Mouse (Mus musculus) c-Kit-positive CD71-positive TER-119-positive erythroid progenitor cells, embryonic 14.5 days (primary cell): ENCODE measurements around the gene Gm17657.

Experiments used
- DNase-seq: peaks from one replicate; pipeline ENCODE4 v3.0.0-alpha.2; 2013; ENCODE audit warnings: low spot score

The Gm17657 gene

DNA sequence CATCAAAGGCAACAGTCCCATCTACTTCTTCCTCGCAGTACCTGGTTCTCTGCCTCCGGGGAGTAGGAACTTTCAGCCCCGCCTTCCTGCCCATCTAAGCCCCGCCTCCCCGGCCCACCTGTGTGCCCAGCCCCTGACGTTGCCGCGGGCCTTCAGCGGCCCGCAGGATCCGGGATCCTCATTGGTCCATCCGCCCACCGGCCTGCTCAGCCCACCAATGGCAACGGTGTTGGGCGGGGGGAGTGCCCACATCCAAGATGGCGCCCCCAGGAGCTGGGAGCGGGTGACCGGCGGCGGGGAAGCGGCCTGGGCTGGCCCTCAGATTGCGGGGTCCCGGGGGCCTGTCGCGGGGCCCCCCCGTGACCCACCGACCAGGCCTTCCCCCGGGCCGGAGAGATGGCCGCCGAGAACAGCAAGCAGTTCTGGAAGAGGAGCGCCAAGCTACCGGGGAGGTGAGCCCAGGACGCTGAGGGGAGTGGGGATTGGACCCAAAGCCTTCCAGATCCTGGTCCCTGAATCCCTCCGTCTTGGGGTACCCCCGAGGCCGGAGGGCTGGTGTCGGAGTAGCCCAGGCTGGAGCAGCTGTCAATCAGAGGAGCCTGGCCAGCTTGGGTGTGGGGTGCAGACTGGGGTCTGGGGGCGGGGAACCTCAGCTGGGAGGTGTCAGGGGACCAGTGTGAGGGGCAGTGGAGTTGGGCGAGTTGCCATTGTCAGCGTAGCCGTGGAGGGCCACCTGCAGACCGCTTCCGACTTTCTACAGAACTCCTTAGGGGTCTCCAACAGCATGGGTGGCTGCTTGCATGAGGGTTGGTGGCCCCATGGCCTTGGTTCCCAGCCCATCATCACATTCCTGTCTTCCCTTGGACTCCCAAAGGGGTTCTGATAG is at the start of gene Gm17657, which contains the start of gene Tbc1d22b:
Gm17657 (minus strand) TSS at position 96 of the 886 bp plus-strand sequence.
Tbc1d22b (plus strand) TSS at position 243 of the 886 bp plus-strand sequence.
- peak; percentile 91 for DNase-seq

GRCm38 (mm10) chr17:29599051-29599450 is 49.6 kb upstream of the Gm17657 start:
- DNase-seq = no peak

- DNase-seq = no peak
Observed at GRCm38 (mm10) chr17:29596771-29597132, 47.3 kb upstream of the Gm17657 start.

DNA sequence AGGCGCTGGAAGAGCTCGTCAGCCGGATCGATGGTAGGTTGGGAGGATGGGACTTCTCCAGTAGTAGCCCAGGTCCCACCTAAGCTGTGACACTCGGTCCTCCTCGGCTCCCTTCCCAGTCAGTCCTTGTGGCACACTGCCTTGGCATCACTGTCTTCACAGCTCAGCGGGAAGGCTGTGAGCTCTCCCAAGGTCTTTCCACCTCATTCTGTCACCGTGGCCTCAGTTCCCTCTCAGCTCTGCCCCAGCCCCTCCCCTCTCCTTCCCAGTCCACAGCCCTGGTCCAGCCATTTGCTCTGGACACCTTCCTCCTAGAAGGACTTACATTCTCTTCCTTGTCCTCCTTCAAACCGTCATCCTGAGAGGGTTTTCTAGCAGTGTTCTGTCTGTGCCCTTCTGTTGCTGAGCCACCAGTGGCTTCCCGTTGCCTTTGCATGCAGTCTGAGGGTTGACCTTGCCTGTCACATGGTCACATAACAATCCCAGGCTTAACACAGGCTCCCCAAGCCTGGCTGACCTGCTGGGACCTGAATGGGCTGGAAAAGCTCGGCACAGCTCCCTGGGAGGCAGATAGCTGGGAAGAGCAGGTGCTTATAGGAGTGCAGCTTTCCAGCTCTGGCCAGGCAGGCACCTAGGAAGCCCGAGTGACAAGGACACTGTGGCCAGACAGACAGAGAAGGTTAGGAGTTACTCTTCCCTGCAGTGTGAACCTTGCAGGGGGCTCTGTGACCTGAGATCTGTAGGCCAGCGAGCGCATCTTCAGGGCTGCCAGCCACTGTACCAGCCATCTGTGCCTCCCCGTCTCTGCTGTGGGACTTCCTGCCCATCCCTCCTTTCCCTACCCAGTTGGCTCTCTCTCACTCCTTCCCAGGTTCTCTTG is 46.7 kb upstream of the Gm17657 start:
- DNase-seq = no peak

GRCm38 (mm10) chr17:29589221-29589898 is 39.9 kb upstream of the Gm17657 start:
- no peak for DNase-seq

- DNase-seq = no peak
Observed at GRCm38 (mm10) chr17:29586921-29587320, 37.5 kb upstream of the Gm17657 start.

DNA sequence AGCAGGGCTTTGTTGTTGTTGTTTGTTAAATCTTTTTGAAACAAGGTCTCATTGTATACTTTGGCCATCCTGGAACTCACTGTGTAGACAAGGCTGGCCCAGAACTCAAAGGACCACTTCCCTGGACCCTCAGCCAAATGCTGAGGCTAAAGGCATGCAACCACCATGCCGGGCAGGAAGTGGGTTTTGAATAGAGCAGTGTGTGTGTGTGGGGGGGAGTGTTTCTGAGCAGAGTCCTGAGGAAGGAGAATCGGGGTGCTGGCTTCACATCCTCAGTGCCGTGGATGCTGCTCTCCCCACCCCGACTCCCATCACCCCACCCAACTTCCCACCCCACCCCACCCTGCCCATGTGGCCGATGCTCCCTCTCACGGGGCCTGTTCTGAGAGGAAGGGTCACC is 36.0 kb upstream of the Gm17657 start:
- no peak for DNase-seq

GRCm38 (mm10) chr17:29584737-29585136 is 35.3 kb upstream of the Gm17657 start:
- DNase-seq = no peak

DNA sequence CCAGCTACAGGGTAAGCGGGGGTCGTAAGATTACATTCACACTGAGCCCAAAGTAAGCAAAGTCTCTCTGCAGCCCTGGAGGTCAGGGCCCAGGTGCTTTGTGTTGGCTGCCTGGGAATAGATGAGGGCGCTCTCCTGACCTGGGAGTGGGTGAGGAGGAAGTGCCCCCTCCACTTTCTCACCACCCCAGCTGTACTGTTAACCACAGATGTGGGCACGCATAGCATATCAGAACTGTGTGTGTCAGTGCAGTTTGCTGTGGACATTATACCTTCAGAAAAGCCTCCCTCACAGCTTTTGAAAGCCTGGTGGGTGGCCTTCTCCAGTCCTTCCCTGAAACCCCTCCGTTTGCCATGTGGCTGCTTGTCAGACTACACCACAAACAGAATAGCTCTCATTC is 34.9 kb upstream of the Gm17657 start:
- no peak for DNase-seq

GRCm38 (mm10) chr17:29583569-29583968 is 34.1 kb upstream of the Gm17657 start:
- DNase-seq = no peak

GRCm38 (mm10) chr17:29579579-29580126 is 30.2 kb upstream of the Gm17657 start:
- no peak for DNase-seq

DNA sequence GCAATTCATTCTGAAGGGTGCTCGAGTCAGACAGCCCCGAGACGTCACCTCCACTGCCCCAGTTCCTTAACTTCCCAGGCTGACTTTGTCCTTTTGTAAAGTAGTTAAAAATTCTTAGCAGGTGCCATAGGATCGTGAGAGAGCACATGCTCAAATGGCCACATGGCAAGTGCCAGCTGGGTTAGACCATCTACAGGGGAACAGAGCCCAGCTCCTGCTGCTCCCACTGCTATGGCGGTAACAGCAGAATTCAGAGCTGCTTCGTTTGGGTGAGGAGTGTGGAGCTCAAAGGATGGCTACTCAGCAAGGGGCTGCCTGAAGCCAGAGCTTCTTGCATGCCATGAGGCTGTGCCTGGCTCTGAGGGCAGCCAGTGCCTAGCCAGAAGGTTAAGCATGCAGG is 20.4 kb upstream of the Gm17657 start:
- DNase-seq = no peak

DNA sequence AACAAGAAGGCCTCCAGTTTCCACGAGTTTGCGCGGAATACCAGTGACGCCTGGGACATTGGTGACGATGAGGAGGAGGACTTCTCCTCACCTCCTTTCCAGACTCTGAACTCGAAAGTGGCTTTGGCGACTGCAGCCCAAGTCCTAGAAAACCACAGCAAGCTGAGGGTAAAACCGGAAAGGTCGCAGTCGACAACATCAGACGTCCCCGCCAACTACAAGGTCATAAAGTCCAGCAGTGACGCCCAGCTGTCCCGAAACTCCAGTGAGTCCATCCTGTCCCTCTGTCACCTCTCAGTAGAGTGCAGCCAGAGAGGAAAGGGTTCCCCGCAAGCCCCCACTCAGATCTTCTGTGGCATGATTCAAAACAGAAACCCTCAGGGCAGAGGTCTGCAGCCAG is 19.0 kb upstream of the Gm17657 start:
- DNase-seq = no peak

DNA sequence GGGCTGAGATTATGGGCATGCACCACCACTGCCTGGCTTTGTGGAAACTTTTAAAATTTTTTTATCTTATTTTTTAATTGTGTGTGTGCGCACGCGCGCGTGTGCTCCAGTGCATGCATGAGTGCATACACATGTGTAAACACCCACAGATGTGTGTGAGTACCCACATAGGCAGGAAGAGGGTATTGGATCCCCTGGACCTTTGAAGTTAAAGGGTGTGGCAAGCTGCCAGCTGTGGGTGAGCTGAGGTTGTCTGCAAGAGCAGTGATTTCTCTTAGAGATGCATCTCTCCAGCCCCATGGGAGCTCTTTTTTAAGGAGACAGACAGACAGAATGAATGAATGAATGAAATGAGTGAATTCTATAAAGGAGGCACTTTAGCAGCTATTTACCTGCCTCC is 16.1 kb upstream of the Gm17657 start:
- DNase-seq = no peak

GRCm38 (mm10) chr17:29558476-29558875 is 9.0 kb upstream of the Gm17657 start:
- DNase-seq = no peak

- DNase-seq = no peak
Observed at GRCm38 (mm10) chr17:29556893-29557292, 7.5 kb upstream of the Gm17657 start.

DNA sequence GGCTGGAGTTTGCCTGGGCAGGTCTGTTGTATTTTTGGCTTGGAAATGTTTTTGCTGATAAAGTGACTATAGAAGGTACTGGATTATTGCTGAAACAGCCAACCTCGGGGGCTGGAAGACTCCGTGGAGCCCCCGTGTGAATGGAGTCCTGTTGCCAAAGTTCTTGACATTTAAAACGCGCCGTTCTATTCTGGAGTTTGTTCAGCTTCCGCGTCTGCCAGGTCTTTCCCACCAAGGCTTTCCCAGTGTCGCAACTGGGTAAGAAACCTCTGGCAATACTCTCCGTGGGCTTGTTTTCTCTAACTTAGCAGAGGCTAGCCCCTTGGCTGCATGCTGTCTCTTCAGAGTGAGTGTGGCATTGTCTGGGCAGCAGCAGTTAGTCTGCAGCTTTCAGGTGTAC is 7.0 kb upstream of the Gm17657 start:
- DNase-seq = no peak

DNA sequence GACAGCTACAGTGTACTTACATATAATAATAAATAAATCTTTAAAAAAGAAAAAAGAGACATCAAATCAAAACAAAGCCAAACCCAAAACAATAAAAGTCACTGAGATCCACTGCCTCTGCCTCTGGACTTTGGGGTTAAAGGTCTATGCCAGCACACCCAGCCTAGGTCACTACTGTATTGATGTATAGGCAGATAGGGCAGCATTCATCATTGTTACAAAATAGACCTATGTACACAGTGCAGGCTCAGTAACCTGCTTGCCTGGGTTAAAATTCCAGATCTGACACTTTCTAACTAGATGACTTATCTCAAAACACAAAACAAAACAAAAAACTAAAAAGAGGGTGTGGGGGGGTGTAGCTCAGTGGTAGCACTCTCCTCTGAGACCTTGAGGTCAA is 4.7 kb upstream of the Gm17657 start:
- DNase-seq = no peak

DNA sequence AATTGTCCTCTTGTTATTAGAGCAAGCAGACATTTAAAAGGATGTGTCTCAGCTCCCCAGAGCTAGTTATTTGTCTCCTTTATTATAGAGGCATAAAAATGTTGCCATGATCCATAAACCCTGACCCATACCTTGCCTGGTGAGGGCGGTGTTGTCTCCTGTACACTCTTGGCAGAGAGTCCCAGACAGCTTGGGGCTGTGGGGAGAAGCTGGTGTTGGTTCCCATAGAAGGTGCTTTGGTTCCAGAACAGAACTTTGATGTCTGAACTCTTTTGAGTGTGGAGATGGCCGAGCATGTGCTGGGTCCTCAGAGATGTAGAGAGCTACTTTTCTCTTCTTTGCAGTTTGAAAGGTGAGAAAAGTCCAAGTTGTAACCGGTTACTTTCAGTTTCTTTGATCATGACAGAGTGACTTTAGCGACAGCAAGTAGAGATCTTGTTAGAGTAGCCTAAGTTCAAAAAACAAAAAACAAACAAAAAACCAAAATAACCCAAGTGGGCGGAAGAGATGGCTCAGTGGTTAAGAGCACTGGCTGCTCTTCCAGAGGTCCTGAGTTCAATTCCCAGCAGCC is 2.8 kb upstream of the Gm17657 start, which contains the start of gene Tmem217:
Tmem217 (minus strand) TSS at position 224 of the 571 bp plus-strand sequence.
- DNase-seq = no peak

DNA sequence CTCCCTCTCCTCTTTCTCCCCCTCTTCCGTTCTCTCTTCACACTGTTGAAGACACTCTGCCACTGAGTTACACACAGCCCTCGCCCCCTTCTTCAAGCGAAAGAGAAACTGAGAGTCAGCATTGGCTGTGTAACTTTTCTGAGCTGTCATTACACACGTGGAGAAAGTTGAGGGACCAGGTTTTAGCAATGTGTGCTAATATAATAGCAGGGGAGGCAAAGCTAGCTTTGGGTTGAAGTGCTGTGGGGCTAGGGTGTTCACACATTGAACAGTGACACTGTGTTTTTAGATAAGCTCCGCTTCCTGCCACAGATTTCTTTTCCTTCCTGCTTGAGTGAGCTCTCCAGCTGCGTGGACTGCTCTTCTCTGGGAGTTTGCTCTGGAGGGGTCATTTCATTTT is 1.6 kb upstream of the Gm17657 start:
- no peak for DNase-seq

DNA sequence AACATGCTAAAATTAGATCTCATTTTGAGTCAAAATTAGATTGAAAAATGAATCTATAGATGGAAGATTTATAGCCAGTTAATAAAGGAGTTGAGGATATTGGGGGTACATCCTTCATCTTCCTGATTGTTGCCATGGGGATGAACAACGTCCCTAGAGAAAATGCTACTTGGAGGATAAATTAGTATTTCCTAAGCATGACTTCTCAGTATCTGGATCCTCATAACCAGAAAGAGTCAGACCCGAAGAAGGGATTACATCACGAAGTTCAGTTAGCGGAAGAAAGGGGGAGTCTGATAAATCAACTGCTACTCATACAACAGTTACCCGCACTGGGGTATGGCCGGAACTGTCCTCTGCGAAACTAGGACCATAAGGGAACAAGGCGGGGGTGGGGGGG is 444 bp downstream of the Gm17657 start:
- no peak for DNase-seq

DNA sequence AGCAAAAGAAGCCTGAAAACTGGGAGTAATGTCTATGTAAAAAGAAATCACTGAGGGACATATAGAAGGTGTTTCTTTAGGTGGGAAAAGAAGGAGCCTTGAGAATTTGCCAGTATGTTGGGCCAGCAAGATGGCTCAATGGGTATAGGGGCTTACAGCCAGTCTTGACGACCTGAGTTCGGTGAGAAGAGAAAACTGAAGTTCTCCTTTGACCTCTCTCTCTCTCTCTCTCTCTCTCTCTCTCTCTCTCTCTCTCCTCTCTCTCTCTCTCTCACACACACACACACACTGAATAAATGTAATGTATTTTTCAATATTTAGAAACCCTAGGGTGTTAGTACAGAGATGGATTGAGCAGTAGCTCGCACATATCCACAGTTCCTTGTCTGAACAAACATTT is 944 bp downstream of the Gm17657 start:
- no peak for DNase-seq
